Mouse (Mus musculus) kidney, adult 2 months (tissue): ENCODE measurements around the gene Ago1. TPM values are rescaled to one million over a fixed set of nuclear protein-coding genes. Genes with fewer than 3 reads are reported as not detected.

Experiments
- DNase-seq: peaks from one replicate; pipeline ENCODE4 v3.0.0; 2021
- H3K27ac ChIP-seq: fragments of 200-500 bp; 2 replicates; pipeline ENCODE4 v1.5.1; 2012; ENCODE audit warnings: low read depth, low read length, control low read depth, inconsistent platforms; ENCODE audit not compliant: insufficient read depth
- H3K27me3 ChIP-seq: fragments of 200-500 bp; replicated peaks from 2 replicates; pipeline ENCODE4 v1.6.1; 2012; ENCODE audit warnings: mild to moderate bottlenecking, moderate library complexity, low read length, inconsistent platforms; ENCODE audit not compliant: control insufficient read depth, insufficient read depth
- H3K36me3 ChIP-seq: fragments of 200-500 bp; 2 replicates; pipeline ENCODE4 v1.6.1; 2012; ENCODE audit warnings: mild to moderate bottlenecking, moderate library complexity, low read length, inconsistent platforms; ENCODE audit not compliant: control insufficient read depth, insufficient read depth
- H3K4me1 ChIP-seq: fragments of 200-500 bp; 2 replicates; pipeline ENCODE4 v1.6.1; 2011; ENCODE audit warnings: low read length; ENCODE audit not compliant: control insufficient read depth, insufficient read depth
- H3K4me3 ChIP-seq: fragments of 200-500 bp; 2 replicates; pipeline ENCODE4 v1.5.1; 2011; ENCODE audit warnings: mild to moderate bottlenecking, low read depth, low read length, control low read depth; ENCODE audit not compliant: insufficient read depth
- CTCF ChIP-seq: fragments of 200-500 bp; conservative IDR thresholded peaks from 2 replicates; pipeline ENCODE4 v1.5.1; 2011; ENCODE audit warnings: low read depth, mild to moderate bottlenecking, control low read depth, low read length, moderate library complexity, mixed read lengths; ENCODE audit not compliant: insufficient read depth, insufficient read length
- POLR2A ChIP-seq: fragments of 200-500 bp; IDR thresholded peaks from one replicate; pipeline ENCODE4 v1.6.1; 2011; ENCODE audit warnings: low read depth, low read length, control low read depth
- WGBS: fragments of 180-500 bp; shearing (Covaris S2); methylation state at CpG from one replicate; pipeline ENCODE4 v1.1.7; 2018; 5-methylcytosine and 5-hydroxymethylcytosine counted together
- polyA plus RNA-seq: library from polyadenylated mRNA; depleted of rRNA; stranded (reverse); fragments of >200 nt; gene quantifications from 2 replicates; pipeline ENCODE4 v1.2.3, GENCODE M21; 2012

Gene Ago1
- polyA plus RNA-seq, 1 experiment, result 21.4 TPM

DNA sequence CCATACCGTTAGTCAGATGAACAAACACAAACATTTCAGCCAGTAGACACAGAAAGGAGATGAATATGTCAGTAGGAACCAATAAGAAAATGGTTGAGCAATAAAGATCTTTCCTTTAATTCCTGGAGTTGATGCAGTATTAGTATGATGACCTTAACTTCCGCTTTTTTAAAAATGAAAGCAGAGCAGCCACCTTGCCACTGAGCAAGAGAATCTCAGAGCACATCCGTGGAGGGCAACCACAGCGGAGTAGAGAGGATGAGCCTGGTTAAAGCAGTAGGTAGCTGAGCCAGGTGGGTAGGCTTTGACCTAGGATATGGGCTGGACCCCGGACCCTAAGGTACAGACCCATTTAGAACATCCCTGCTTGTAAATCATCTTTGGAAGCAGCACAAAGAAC, 21.4 kb upstream of the Ago1 start:
- 86% methylated on average over 5 of the region's 5 CpGs for WGBS
- no peak overlapping the region for H3K4me3 ChIP-seq
- no peak for TF ChIP-seq CTCF
- TF ChIP-seq POLR2A, result no peak
- H3K36me3 ChIP-seq, result no peaks in the 10 kb centered on the region
- H3K27ac ChIP-seq, result no peak overlapping the region
- no peaks in the 10 kb centered on the region for H3K27me3 ChIP-seq
- H3K4me1 ChIP-seq, result no peaks in the 10 kb centered on the region
- DNase-seq, result no peak

DNA sequence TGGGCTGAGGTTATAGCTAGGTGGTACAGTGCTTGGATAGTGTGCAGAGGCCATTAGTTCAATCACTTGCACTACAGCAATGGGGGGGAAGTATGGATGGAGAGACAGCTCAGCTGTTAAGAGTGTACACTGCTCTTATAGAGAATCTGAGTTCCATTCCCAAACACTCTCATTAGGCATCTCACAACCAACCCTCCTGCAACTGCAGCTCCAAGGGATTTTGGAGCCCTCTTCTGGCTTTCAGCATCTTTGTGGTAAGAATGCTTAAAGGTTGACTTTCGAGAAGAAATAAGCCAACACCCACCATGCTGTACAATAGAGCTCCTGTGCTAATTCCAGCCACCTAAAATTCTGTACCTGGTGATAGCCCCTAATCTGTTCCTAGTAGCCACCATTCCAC, 17.8 kb upstream of the Ago1 start:
- DNase-seq, result no peak
- 61% methylated on average over 1 of the region's 1 CpGs for WGBS
- Histone ChIP-seq H3K27me3 (no peaks in the 10 kb centered on the region), H3K4me1 (no peaks in the 10 kb centered on the region), H3K36me3 (no peaks in the 10 kb centered on the region), H3K27ac (no peak overlapping the region), H3K4me3 (no peak overlapping the region)
- TF ChIP-seq POLR2A (no peak), CTCF (no peak)

DNA sequence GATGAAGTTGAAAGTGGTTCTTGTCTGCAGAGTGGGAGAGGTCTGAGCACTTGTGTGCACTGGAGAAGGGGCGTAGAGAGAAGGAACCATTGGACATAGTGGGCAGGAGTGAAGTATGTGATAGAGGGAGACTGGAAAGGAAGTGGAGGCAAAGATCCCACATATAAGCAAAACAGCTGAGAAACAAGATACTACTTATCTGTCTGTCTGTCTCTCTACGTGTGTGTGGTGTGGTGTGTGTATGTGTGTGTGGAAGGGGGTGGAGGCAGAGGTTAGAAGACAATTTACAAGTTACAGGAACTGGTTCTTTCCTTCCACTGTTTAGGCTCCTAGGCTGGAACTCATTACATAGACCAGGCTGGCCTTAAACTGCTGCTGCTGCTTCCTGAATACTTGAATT, 16.7 kb upstream of the Ago1 start:
- H3K27me3 ChIP-seq, result no peaks in the 10 kb centered on the region
- no peak for DNase-seq
- no peak overlapping the region for H3K4me3 ChIP-seq
- H3K27ac ChIP-seq, result no peak overlapping the region
- H3K4me1 ChIP-seq, result no peaks in the 10 kb centered on the region
- no peaks in the 10 kb centered on the region for H3K36me3 ChIP-seq
- WGBS, result 71% methylated on average over 2 of the region's 2 CpGs
- TF ChIP-seq POLR2A (no peak), CTCF (no peak)

DNA sequence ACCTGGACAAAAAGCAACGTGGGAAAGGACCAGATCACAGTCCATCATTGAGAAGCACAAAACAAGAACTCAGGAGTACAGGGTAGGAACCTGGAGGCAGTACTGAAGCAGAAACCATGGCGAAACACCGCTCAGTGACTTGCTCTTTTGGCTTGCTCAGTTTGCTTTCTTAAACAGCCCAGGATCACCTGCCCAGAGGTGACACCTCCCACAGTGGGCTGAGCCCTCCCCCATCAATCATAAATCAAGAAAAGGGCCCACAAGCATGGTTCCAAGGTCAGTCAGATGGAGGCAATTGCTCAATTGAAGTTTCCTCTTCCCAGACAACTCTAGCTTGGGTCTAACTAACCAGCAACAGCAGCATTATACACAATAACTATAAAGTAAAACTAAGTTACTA, 15.5 kb upstream of the Ago1 start:
- Histone ChIP-seq H3K4me1 (no peaks in the 10 kb centered on the region), H3K36me3 (no peaks in the 10 kb centered on the region), H3K27me3 (no peaks in the 10 kb centered on the region), H3K4me3 (no peak overlapping the region), H3K27ac (no peak overlapping the region)
- no peak for DNase-seq
- TF ChIP-seq CTCF (no peak), POLR2A (no peak)
- 82% methylated on average over 3 of the region's 3 CpGs for WGBS

DNA sequence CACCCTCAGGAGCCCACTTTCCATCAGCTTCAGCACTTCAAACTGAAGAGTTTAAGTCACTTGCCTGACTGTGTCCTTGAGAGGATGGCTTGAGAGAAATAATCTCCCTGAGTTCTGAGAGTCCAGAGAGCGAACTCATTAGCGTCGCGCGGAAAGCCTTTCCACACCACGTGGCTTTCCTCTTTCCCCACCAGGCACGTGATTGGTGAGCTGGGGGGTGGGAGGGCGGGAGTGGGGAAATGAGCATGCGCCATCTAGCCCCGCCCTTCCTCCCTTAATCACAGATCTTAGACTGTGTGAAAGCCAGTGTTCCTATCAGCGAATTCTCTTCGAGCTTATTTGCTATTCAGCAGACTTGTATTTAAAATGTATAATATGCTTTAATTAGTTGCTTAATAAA, 14.6 kb upstream of the Ago1 start:
- Histone ChIP-seq H3K36me3 (no peaks in the 10 kb centered on the region), H3K27me3 (no peaks in the 10 kb centered on the region), H3K27ac (no peak overlapping the region), H3K4me3 (no peak overlapping the region), H3K4me1 (no peaks in the 10 kb centered on the region)
- no peak for DNase-seq
- TF ChIP-seq CTCF (no peak), POLR2A (no peak)
- WGBS, result 71% methylated on average over 12 of the region's 12 CpGs

DNA sequence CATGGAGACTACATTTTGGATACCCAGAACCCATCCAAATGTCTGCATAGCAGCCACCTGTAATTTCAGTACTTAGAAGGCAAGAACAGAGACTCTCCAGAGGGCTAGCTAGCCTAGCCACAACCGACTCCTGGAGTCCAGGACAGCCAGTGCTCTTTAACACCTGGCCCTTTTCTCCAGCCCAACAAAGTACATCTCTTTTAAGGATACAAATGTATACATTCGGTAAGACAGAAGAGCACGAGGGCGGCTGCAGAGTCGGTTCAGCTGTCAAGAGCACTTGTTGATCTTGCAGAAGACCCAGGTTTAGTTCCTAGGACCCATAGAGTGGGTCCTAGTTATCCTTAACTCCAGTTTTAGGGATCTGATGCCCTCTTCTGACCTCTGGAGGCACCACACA, 13.1 kb upstream of the Ago1 start:
- no peaks in the 10 kb centered on the region for H3K4me1 ChIP-seq
- no peak for DNase-seq
- H3K27ac ChIP-seq, result no peak overlapping the region
- 94% methylated on average over 5 of the region's 5 CpGs for WGBS
- H3K27me3 ChIP-seq, result no peaks in the 10 kb centered on the region
- no peaks in the 10 kb centered on the region for H3K36me3 ChIP-seq
- H3K4me3 ChIP-seq, result no peak overlapping the region
- TF ChIP-seq POLR2A, result no peak
- no peak for TF ChIP-seq CTCF

DNA sequence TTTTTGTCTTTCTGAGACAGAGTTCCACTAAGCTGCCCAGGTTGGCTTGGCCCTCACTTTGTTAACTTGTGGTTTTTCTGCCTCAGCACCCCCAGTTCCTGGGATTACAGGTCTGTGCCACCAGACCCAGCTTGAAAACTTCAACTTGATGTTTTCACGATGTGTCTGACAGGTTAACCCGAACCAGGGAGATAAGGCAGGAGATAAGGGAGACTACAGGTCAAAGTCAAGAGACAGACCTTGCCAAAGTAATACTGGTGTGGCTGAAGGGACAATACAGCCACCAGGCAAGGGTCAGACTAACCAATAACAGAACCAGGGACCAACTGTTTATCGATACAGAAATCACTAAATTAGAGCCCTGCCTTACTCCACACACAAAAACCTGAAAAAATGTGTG, 11.9 kb upstream of the Ago1 start:
- Histone ChIP-seq H3K36me3 (no peaks in the 10 kb centered on the region), H3K27ac (no peak overlapping the region), H3K4me3 (no peak overlapping the region), H3K4me1 (no peaks in the 10 kb centered on the region), H3K27me3 (no peaks in the 10 kb centered on the region)
- DNase-seq, result no peak
- no peak for TF ChIP-seq CTCF
- no peak for TF ChIP-seq POLR2A
- 48% methylated on average over 3 of the region's 3 CpGs for WGBS

DNA sequence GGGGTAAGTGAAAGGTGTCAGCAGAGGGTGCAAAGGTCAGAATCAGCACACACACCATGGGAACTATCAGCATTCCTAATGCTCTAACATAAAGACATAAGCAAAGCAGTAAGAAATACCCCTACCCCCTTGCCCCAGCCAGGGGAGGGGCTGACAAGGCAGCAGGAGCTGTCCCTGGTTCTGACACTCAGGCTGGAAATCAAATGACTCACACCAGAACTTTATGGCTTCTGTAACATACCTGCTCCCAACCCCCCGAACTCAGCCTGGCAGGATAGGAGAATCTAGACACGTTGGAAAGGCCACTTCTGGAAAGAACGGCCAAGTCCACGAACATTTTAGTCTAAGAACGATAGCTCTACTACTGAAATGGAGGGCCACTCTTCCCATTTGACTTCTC, 4.6 kb upstream of the Ago1 start:
- no peaks in the 10 kb centered on the region for H3K4me1 ChIP-seq
- TF ChIP-seq POLR2A (no peak), CTCF (no peak)
- H3K4me3 ChIP-seq, result no peak overlapping the region
- WGBS, result 45% methylated on average over 5 of the region's 5 CpGs
- no peaks in the 10 kb centered on the region for H3K36me3 ChIP-seq
- no peak overlapping the region for H3K27ac ChIP-seq
- no peak for DNase-seq
- no peaks in the 10 kb centered on the region for H3K27me3 ChIP-seq
